Mouse (Mus musculus): ENCODE data around the gene Bcorl1.
"Not testable (repeated sequence)": the region's sequence is repeated elsewhere in the genome, so short reads cannot be mapped to it uniquely, and the experiment has no call there.

The Bcorl1 gene

GRCm38 (mm10) chrX:48405141-48405540 lies 64.0 kb downstream of the Bcorl1 start:
- no peak for DNase-seq

GRCm38 (mm10) chrX:48409611-48410387 lies 68.6 kb downstream of the Bcorl1 start:
- DNase-seq, result peak; percentile 88 to 90

- DNase-seq, result no peak
Measured at GRCm38 (mm10) chrX:48410388-48410776, 69.2 kb downstream of the Bcorl1 start.

DNA sequence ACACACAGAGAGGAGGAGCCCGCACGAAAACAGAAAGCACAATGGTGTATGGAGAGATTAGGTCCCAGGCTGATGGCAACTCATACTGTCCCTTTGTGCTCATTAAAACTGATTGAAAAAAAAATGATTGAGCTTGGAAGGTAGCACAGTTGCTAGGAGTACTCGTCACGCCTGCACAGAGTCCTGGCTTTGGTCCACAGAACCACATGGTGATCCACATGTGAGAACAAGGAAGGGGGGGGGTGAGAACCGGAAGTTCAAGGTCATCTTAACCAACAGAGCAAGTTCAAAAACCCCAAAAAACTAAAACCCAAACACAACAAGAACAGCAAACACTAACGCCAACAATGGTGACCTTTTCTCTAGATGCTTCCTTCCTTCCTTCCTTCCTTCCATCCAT lies 71.5 kb downstream of the Bcorl1 start:
- DNase-seq, result no peak

- DNase-seq, result no peak
Measured at GRCm38 (mm10) chrX:48414291-48414690, 73.1 kb downstream of the Bcorl1 start.

- DNase-seq, result no peak
Measured at GRCm38 (mm10) chrX:48418417-48418816, 77.3 kb downstream of the Bcorl1 start.

DNA sequence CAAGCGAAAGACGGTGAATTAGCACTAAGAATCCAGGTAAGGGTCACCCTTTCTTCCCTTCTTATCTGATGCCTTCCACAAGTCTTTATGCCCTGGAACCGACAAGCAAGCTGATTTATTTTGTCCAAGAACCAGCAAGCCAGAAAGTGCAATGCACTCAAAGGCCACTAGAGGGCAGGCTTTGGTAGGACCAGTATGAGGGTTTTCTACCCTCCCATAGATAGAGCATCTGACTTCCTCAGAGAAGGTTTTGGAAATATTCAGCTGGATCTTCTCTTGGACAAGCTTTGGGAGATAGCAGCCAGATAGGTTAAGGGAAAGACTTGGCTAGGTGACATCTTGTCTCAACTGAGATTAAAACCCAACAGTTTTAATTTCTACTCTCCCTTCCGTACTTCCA lies 81.8 kb downstream of the Bcorl1 start:
- peak; percentile 81 for DNase-seq

GRCm38 (mm10) chrX:48423671-48424070 lies 82.5 kb downstream of the Bcorl1 start:
- no peak for DNase-seq

- DNase-seq, result peak; percentile 70 to 77
Measured at GRCm38 (mm10) chrX:48424583-48424982, 83.4 kb downstream of the Bcorl1 start.

DNA sequence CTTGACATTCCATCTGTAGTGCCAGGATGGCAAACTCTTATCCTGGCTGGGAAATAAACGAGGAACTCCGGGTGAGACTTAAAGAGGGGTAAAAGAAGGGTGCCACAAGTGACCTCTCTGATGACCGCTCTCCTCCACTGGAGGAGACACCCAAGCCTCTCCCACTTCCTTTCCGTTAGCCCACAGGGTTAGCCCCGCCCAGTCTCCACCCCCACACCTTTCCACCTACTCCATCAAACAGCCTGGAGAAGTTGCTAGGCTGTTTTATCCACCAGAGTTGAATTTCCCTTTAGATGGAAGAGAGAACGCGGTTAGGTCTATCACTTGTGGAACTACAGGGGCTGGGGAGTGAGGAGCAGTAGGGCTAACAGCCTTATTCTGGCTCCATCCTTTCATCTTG lies 84.1 kb downstream of the Bcorl1 start:
- peak in 1 of 2 experiments; percentile 33 for DNase-seq

DNA sequence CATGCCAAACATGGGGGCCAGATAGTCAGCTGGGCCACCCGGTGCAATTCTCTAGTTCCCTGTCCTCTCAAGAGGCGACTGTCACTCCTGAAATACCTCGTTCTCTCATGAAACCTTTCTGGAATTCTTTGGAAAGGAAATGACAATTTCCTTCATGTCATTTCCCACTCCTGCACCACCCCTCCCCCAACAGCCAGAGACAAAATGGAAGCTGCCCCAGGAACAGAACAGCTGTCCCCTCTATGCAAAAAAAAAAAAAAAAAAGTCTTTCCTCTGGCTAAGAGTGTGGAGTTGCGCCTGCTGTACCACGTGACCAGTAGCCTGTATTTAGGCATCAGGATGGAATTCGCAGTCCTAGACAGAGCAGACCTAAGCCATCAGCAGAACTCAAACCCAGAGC lies 87.1 kb downstream of the Bcorl1 start:
- no peak for DNase-seq

DNA sequence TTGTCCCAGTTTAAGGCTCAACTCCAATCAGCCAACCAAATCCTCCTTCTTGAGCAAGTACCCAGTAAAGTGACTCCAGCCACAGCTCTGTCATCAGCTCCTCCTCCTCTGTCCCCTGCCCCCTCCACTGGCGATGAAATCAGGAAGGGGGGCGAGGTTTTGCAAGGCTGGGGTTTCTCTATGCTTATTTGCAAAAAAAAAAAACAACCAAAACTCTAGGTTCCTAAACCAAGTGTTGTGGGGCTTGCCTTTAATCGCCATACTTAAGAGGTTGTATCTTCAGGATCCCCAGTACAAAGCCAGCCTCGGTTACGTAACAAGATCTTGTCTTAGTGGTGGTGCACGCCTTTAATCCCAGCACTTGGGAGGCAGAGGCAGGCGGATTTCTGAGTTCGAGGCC lies 87.5 kb downstream of the Bcorl1 start:
- DNase-seq, result no peak

- DNase-seq, result no peak
Measured at GRCm38 (mm10) chrX:48429100-48429499, 87.9 kb downstream of the Bcorl1 start.

DNA sequence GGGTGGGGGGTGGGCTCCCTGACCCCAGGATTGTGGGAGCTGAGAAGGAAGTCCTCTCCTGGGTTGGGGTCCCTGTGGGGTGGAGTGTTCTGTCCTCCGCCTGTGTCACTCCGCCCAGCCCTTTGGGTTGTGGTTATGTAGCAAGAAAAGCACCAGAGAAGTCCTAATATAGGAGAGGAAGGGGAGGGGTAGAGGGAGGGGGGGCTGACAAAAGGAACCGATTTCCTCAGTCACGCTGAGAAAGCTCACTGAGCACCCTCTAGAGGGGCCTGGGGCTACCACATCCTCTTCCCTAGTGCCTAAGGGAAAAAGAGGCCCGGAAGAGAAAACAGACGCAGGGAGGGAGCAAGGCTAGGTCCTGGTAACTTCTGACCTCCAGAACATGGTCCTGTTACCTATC lies 88.4 kb downstream of the Bcorl1 start:
- peak in 1 of 2 experiments; percentile 32 for DNase-seq

DNA sequence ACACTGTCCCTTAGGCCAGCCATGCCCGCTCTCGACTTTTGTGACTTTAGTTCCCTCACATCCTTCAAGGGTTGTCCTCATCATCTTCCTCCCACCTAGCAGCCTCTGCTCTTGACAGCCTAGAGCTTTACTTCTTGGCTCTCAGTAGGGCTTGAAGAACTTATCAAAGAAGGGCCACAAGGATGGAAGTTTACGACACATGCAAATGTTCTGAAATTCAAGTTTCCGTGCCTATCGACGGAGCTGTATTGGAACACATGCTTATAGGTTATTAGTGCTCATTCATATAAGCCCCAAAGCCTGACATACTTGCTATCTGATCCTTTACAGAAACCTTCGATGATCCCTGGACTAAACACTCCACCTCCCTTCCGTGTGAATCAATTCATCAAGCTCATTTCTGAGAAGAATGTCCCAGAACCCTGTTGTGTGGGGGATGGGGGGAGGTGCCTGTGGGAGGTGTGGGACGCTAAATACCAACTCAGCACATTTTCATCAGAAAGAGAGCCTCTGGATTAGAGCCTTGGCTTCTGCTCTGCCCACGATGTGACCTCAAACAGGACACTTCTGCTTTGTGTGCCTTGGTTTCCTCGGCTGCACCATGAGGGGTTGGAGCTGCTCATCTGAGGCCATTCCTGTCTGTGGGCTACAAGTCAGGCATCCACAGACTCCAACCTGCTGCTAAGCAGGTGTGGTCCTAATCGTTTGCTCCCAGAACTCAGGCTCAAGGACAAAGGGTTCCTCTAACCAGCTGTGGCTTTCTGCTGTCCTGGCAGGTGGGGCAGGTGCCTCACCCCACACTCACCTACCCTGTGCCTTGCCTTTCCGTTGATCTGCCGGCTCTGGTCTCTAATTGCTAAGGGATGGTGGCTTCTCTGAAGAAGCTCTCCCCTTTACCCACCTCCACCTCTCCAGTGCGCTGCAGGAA lies 91.7 kb downstream of the Bcorl1 start:
- DNase-seq, result no peak

GRCm38 (mm10) chrX:48433527-48433899 lies 92.4 kb downstream of the Bcorl1 start:
- peak; percentile 82 to 88 for DNase-seq

- no peak for DNase-seq
Measured at GRCm38 (mm10) chrX:48434251-48434650, 93.1 kb downstream of the Bcorl1 start.

DNA sequence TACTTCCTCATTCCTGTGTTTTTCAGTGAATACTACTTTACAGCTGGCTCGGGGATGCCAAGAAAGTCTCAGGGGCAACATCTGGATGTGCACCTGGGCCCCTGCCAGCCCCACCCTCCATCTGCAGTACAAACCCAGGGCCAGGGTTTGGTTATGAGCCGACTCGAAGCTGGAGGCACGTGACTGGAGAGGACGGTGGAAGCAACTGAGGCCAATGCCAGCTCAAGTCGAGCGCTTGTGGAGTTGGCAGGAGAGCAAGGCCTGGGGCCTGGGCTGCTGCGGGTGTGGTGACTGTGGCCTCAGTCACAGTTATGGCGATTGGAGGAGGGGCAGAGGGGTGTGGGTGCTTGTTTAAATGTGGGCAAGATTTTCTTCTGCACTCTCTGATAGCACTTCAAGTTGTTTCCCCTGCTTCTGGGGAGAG lies 94.3 kb downstream of the Bcorl1 start:
- peak in 1 of 2 experiments; percentile 31 for DNase-seq

DNA sequence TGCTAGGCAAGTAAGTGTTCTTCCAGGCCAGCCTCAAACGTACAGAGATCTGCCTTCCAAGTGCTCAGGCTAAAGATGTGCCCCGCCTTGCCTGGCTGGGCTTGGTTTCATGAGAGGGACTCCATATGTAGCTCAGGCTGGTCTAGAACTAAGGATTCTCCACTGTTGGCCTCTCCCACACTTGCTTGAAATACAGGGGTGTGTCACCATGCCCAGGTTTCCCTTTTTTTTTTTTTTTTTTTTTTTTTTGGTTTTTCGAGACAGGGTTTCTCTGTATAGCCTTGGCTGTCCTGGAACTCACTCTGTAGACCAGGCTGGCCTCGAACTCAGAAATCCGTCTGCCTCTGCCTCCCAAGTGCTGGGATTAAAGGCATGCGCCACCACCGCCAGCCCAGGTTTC lies 94.9 kb downstream of the Bcorl1 start:
- DNase-seq, result not testable (repeated sequence)

DNA sequence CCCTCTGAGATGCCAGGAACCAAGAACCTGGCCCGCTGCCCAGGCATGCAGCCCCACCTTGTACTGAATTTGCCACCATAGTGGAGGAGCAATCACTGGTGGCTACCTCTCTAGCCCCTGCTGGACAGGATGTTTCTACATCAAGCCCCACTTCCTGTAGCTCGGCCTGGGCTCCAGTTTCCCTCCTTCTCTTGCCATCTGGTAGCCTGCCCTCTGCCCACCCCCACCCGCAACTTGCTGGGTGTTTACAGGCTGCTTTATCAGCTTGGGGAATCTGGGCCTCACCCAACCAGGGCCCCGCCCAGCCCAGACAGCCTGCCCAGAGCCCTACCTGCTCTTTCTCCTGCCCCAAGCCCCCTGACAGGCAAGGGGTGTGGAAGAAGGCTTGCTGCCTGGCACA lies 97.9 kb downstream of the Bcorl1 start:
- no peak for DNase-seq

DNA sequence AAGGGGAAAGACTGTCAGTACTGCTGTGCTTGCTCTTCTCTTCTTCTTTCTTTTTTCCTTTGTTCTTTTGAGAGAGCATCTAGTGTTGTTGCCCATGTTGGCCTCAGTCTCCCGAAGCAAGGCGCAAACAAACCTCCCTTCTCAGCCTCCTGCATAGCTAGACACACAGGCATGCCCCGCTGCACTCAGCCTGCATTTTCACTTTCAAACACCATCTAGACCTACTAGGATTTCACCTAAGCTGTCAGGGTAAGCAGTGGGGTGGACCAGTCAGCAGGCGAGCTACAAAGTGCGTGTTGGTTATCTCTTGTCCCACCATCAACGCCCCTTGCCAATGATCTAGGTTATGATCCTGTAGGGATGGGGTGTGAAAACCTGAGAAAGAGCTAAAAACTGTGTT lies 100.4 kb downstream of the Bcorl1 start:
- no peak for DNase-seq

DNA sequence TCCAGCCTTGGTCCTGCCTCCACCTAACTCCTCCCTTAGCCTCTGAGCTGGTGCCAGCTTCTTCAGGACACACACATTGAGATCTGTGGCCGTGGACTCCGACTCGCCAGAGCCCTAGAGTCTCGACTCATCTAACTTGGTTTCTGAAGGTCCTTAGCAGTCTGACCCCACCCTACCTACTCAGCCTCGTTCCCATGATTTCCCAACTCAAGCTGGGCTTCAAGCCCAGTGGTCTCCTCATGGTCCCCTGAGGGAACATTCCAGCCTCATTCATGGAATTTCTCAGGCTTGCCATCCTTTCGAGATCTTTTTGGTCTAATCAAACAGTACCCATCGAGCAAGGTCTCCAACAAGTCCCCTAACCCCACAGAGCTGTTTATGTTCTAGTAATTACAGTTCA lies 100.8 kb downstream of the Bcorl1 start:
- no peak for DNase-seq

DNA sequence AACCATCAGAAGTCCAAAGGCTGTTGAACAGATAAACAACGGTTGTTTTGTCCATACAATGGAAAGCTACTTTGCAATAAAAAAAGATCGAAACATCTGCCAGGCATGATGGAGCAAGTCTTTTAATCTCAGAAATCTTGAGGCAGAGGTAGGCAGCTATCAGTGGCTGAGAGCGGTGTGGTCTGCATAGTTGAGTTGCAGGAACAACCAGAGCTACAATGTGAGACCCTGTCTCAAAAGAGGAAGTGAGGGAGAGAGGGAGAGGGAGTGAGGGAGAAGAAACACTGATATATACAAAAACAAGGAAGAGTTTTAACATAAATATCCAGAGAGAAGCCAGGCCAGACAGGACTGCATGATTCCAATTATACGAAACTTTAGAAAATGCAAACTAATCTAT lies 103.5 kb downstream of the Bcorl1 start:
- no peak for DNase-seq

DNA sequence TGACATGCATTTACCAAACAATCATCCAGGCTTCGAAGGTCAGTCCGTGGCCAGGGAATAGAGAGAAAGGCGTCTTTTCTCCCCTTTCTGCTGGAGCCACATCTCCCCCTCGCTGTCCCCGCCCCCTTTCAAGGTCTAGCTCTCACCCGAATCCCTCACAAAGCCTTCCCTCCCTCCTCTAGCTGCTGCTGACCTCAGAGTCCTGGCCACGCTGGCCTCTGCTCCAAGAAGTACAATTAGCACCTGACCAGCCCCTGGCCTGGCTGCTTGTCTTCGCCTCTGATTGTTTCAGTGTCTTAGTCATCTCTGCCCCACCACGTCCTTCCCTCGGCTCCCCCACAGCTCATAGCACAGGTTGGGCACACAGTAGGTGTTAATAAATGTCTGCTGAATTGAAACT lies 108.5 kb downstream of the Bcorl1 start:
- DNase-seq, result no peak
